Mouse (Mus musculus) erythroblast, embryonic 14.5 days (primary cell): ENCODE results near the gene Zfpm1. TPM values are rescaled to one million over a fixed set of nuclear protein-coding genes. Genes with fewer than 3 reads are reported as not detected.

Source experiments
- H3K27me3 ChIP-seq: 2 replicates; pipeline ENCODE4 v1.6.1; 2012; ENCODE audit warnings: inconsistent platforms; ENCODE audit not compliant: control insufficient read depth
- H3K36me3 ChIP-seq: 2 replicates; pipeline ENCODE4 v1.6.1; 2012; ENCODE audit warnings: mild to moderate bottlenecking, inconsistent platforms; ENCODE audit not compliant: control insufficient read depth
- H3K4me1 ChIP-seq: 2 replicates; pipeline ENCODE4 v1.6.1; 2012; ENCODE audit warnings: inconsistent platforms; ENCODE audit not compliant: control insufficient read depth
- H3K4me3 ChIP-seq: replicated peaks from 2 replicates; pipeline ENCODE3; 2012; ENCODE audit warnings: moderate library complexity, mild to moderate bottlenecking, inconsistent platforms
- H3K9me3 ChIP-seq: 2 replicates; pipeline ENCODE4 v1.6.1; 2012; ENCODE audit warnings: low read length, inconsistent platforms, mixed read lengths; ENCODE audit not compliant: control insufficient read depth
- GATA1 ChIP-seq: IDR thresholded peaks from 2 replicates; pipeline ENCODE4 v1.6.1; 2012; ENCODE audit warnings: low read length, inconsistent platforms, mixed read lengths
- TAL1 ChIP-seq: IDR thresholded peaks from 3 replicates; pipeline ENCODE4 v1.6.1; 2012; ENCODE audit warnings: low read length, inconsistent platforms, mixed read lengths
- polyA plus RNA-seq: library from polyadenylated mRNA; stranded (reverse); fragments of >175 nt; gene quantifications from 2 replicates; pipeline ENCODE4 v1.2.3, GENCODE M21; 2012

The Zfpm1 gene
- polyA plus RNA-seq, 1 experiment: 331 TPM

GRCm38 (mm10) chr8:122270555-122270954 is 11.4 kb upstream of the Zfpm1 start:
- no peaks in the 10 kb centered on the region for H3K9me3 ChIP-seq
- TF ChIP-seq TAL1 (no peak), GATA1 (no peak)
- H3K4me1 ChIP-seq: peaks cover 45% of the 10 kb centered on the region
- H3K4me3 ChIP-seq: no peak overlapping the region
- no peaks in the 10 kb centered on the region for H3K36me3 ChIP-seq
- H3K27me3 ChIP-seq: peaks cover 56% of the 10 kb centered on the region

GRCm38 (mm10) chr8:122273152-122273551 is 8.8 kb upstream of the Zfpm1 start:
- H3K9me3 ChIP-seq: no peaks in the 10 kb centered on the region
- peaks cover 34% of the 10 kb centered on the region for H3K27me3 ChIP-seq
- peaks cover 71% of the 10 kb centered on the region for H3K4me1 ChIP-seq
- no peak overlapping the region for H3K4me3 ChIP-seq
- TF ChIP-seq GATA1 (no peak), TAL1 (no peak)
- peaks cover 4% of the 10 kb centered on the region; the same call in 1 of the 2 replicates for H3K36me3 ChIP-seq

- peaks cover 75% of the 10 kb centered on the region for H3K4me1 ChIP-seq
- TF ChIP-seq TAL1 (no peak), GATA1 (no peak)
- peaks cover 27% of the 10 kb centered on the region for H3K27me3 ChIP-seq
- H3K36me3 ChIP-seq: peaks cover 4% of the 10 kb centered on the region; the same call in 1 of the 2 replicates
- H3K9me3 ChIP-seq: no peaks in the 10 kb centered on the region
- H3K4me3 ChIP-seq: no peak overlapping the region
These were observed 8.1 kb upstream of the Zfpm1 start for GRCm38 (mm10) chr8:122273826-122274225.

GRCm38 (mm10) chr8:122274651-122275391 is 7.1 kb upstream of the Zfpm1 start:
- no peaks in the 10 kb centered on the region for H3K9me3 ChIP-seq
- peaks cover 17% of the 10 kb centered on the region for H3K27me3 ChIP-seq
- H3K4me1 ChIP-seq: peaks cover 74% of the 10 kb centered on the region
- TF ChIP-seq TAL1 (no peak), GATA1 (no peak)
- peaks cover 4% of the 10 kb centered on the region; the same call in 1 of the 2 replicates for H3K36me3 ChIP-seq
- H3K4me3 ChIP-seq: no peak overlapping the region

- TF ChIP-seq TAL1: no peak
- TF ChIP-seq GATA1: no peak
- peaks cover 87% of the 10 kb centered on the region for H3K4me1 ChIP-seq
- no peak overlapping the region for H3K4me3 ChIP-seq
- no peaks in the 10 kb centered on the region; the same call in 1 of the 2 replicates for H3K9me3 ChIP-seq
- H3K27me3 ChIP-seq: peaks cover 2% of the 10 kb centered on the region; the same call in 1 of the 2 replicates
- peaks cover 4% of the 10 kb centered on the region; the same call in 1 of the 2 replicates for H3K36me3 ChIP-seq
These were observed 5.6 kb upstream of the Zfpm1 start for GRCm38 (mm10) chr8:122276308-122276707.

GRCm38 (mm10) chr8:122277204-122277995 is 4.5 kb upstream of the Zfpm1 start:
- Histone ChIP-seq H3K4me3 (no peak overlapping the region), H3K9me3 (no peaks in the 10 kb centered on the region; the same call in 1 of the 2 replicates), H3K36me3 (peaks cover 4% of the 10 kb centered on the region; the same call in 1 of the 2 replicates), H3K27me3 (no peaks in the 10 kb centered on the region), H3K4me1 (peaks cover 91% of the 10 kb centered on the region)
- no peak for TF ChIP-seq TAL1
- no peak for TF ChIP-seq GATA1

GRCm38 (mm10) chr8:122280156-122280555 is 1.8 kb upstream of the Zfpm1 start:
- Histone ChIP-seq H3K36me3 (peaks cover 30% of the 10 kb centered on the region), H3K4me3 (peak overlapping the region; percentile 84), H3K27me3 (no peaks in the 10 kb centered on the region), H3K9me3 (no peaks in the 10 kb centered on the region; the same call in 1 of the 2 replicates), H3K4me1 (peaks cover 78% of the 10 kb centered on the region)
- TF ChIP-seq TAL1: no peak
- no peak for TF ChIP-seq GATA1

GRCm38 (mm10) chr8:122280588-122281316 is 1.2 kb upstream of the Zfpm1 start:
- peak overlapping the region; percentile 84 for H3K4me3 ChIP-seq
- peaks cover 78% of the 10 kb centered on the region for H3K4me1 ChIP-seq
- no peaks in the 10 kb centered on the region; the same call in 1 of the 2 replicates for H3K9me3 ChIP-seq
- H3K27me3 ChIP-seq: no peaks in the 10 kb centered on the region
- TF ChIP-seq TAL1: no peak
- no peak for TF ChIP-seq GATA1
- peaks cover 36% of the 10 kb centered on the region for H3K36me3 ChIP-seq
